Mouse (Mus musculus) Patski (cell line): Measurements from ENCODE around the gene Ank2. TPM values are rescaled to one million over a fixed set of nuclear protein-coding genes. Genes with fewer than 3 reads are reported as not detected.
A peak's percentile ranks its signal among the peaks of the same experiment; 100 is the strongest.

Source experiments
- ATAC-seq: fragments of 100-300 bp; one replicate; pipeline ENCODE4 v1.8.0; 2021
- CTCF ChIA-PET: fragments of 350-600 bp; sonication (Branson Sonifier 250); formaldehyde crosslinking; loops from one replicate; lab custom pipeline; 2022; ENCODE audit warnings: inconsistent platforms; lab: Charles Lee
- POLR2A ChIA-PET: fragments of 350-600 bp; sonication (Branson Sonifier 250); formaldehyde crosslinking; loops from one replicate; lab custom pipeline; 2022; ENCODE audit warnings: antibody characterized with exemption, inconsistent platforms; lab: Charles Lee
- DNase-seq: peaks from one replicate; pipeline ENCODE4 v3.0.0-alpha.2; 2011; ENCODE audit warnings: low read depth, low spot score
- H3K27me3 ChIP-seq: fragments of 371-371 bp; one replicate; pipeline ENCODE4 v1.5.1; 2021
- CTCF ChIP-seq: fragments of 100-300 bp; IDR thresholded peaks from one replicate; pipeline ENCODE4 v1.5.1; 2021
- in situ Hi-C: fragments of 300-500 bp; cut with MboI; formaldehyde crosslinking; loops from 3 replicates; pipeline ENCODE4 v1.11.1; 2018; ENCODE audit warnings: low pct_unique_long_range_greater_than_20kb, mixed read lengths
- polyA plus RNA-seq: library from polyadenylated mRNA; unstranded; gene quantifications from one replicate; pipeline ENCODE4 v1.2.3, GENCODE M21; 2021

Ank2 gene
- polyA plus RNA-seq, 1 experiment from 2014 or later = 47.7 TPM

- CTCF ChIA-PET = interaction anchor here (1.1 to 2.3 kb wide), 2 partner anchors 22 to 36 kb away, joined by 3 to 7 read pairs; no protein-coding TSS in a partner anchor
- in situ Hi-C loops = no loop called here
- POLR2A ChIA-PET = no interaction called here
- no peak for TF ChIP-seq CTCF
- ATAC-seq = no peak
- DNase-seq = no peak
- no peaks in the 10 kb centered on the region for H3K27me3 ChIP-seq
Observed at GRCm38 (mm10) chr3:127205883-127206434, 293.2 kb downstream of the Ank2 start.

DNA sequence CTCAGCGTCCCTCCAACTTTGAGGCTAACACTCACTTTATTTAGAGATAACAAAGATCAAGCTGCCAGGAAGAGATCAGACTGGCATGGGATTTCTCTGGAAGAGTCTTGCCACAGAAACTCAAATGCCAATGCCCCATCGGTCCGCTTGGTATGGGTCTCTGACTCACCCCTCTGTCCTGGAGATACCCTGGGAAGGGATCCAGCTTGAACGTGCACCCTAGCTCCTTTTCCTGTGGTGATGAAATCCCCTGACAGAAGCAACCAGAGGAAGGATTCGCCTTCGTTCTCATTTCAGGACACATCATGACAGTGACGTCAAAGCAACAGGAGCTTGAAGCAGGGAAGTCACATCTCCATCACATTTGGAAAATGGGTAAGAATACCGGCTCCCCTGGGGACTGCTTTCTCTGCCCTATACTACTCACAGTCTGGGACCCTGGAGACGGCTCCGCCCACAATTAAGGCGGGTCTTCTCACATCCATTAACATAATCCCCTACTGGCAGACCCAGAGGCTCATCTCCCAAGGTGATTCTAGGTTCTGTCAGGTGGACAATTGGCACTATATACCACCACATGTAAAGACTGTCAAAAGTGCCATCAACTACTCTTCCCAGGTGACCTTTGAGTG, 296.6 kb downstream of the Ank2 start:
- in situ Hi-C loops = no loop called here
- CTCF ChIA-PET = interaction anchor here (1.1 kb wide), 1 partner anchor 9 kb away, joined by 4 read pairs; no protein-coding TSS in a partner anchor
- no peaks in the 10 kb centered on the region for H3K27me3 ChIP-seq
- POLR2A ChIA-PET = no interaction called here
- ATAC-seq (peak; percentile 59), DNase-seq (no peak)
- no peak for TF ChIP-seq CTCF

DNA sequence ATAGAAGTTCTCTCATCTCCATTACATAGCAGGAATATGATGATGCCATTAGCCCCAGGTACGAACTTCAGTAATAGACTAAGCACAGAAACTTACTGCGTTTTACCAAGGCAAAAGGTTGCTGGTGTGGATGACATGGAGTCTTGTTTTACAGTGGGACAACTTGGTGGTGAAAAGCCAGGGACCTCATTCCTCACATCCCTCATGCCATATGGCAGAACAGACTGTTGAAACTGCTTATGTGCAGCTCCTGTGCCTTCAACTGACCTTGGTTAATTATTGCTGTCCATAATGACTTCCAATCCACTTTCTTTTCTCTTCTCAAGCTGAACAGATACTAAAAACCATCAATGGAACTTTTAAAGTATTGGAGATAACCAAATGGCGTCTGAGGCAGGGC, 298.4 kb downstream of the Ank2 start:
- no peak for ATAC-seq
- in situ Hi-C loops = no loop called here

GRCm38 (mm10) chr3:127199112-127199665, 300.0 kb downstream of the Ank2 start:
- TF ChIP-seq CTCF = no peak
- no peaks in the 10 kb centered on the region for H3K27me3 ChIP-seq
- in situ Hi-C loops = no loop called here
- no peak for DNase-seq
- ATAC-seq = no peak
- CTCF ChIA-PET = interaction anchor here (1.3 to 1.4 kb wide), 2 partner anchors 15 to 26 kb away, joined by 3 read pairs; no protein-coding TSS in a partner anchor
- POLR2A ChIA-PET = no interaction called here

More for the DNA sequence above, 298.4 kb downstream of the Ank2 start:
- H3K27me3 ChIP-seq = no peaks in the 10 kb centered on the region
- ChIA-PET CTCF (interaction anchor here (1.3 kb wide), 1 partner anchor 17 kb away, joined by 4 read pairs; no protein-coding TSS in a partner anchor), POLR2A (no interaction called here)
- DNase-seq = no peak
- no peak for TF ChIP-seq CTCF

- CTCF ChIA-PET = interaction anchor here (1.3 kb wide), 1 partner anchor 26 kb away, joined by 3 read pairs; no protein-coding TSS in a partner anchor
Observed at GRCm38 (mm10) chr3:127198656-127199055, 300.5 kb downstream of the Ank2 start.

GRCm38 (mm10) chr3:127188789-127189128, 310.4 kb downstream of the Ank2 start:
- in situ Hi-C loops = loop anchor here (5.0 kb wide), 2 partner anchors 124 to 354 kb away; no protein-coding TSS in a partner anchor
- POLR2A ChIA-PET = no interaction called here
- ATAC-seq (no peak), DNase-seq (no peak)
- H3K27me3 ChIP-seq = no peaks in the 10 kb centered on the region
- CTCF ChIA-PET = interaction anchor here (1.4 kb wide), 1 partner anchor 48 kb away, joined by 3 read pairs; no protein-coding TSS in a partner anchor
- TF ChIP-seq CTCF = no peak

More at GRCm38 (mm10) chr3:127198656-127199055, 300.5 kb downstream of the Ank2 start:
- DNase-seq = no peak
- in situ Hi-C loops = no loop called here
- no peak for ATAC-seq
- H3K27me3 ChIP-seq = no peaks in the 10 kb centered on the region
- no peak for TF ChIP-seq CTCF
- POLR2A ChIA-PET = no interaction called here

GRCm38 (mm10) chr3:127188086-127188788, 310.9 kb downstream of the Ank2 start:
- TF ChIP-seq CTCF = no peak
- ATAC-seq (no peak), DNase-seq (no peak)
- ChIA-PET CTCF (interaction anchor here (1.4 kb wide), 1 partner anchor 49 kb away, joined by 3 read pairs; no protein-coding TSS in a partner anchor), POLR2A (no interaction called here)
- no peaks in the 10 kb centered on the region for H3K27me3 ChIP-seq
- in situ Hi-C loops = loop anchor here (5.0 kb wide), 2 partner anchors 124 to 354 kb away; no protein-coding TSS in a partner anchor

DNA sequence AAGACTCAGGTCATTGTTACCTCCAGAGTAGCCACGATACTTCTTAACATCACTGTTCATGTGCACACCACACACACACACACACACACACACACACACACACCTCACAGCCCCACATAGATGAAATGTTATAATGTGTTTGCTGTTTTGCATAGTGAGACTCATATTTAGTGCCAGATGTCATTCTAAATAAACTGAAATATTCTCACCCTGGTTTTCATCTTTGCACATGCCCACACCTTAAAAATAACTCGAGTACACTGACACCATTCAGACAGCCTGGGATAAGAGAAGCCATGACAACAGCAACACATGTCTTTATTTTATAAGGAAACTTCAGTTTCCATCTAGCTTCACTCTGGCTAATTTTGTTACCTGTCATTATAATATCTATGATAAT, 312.1 kb downstream of the Ank2 start:
- CTCF ChIA-PET = no interaction called here

DNA sequence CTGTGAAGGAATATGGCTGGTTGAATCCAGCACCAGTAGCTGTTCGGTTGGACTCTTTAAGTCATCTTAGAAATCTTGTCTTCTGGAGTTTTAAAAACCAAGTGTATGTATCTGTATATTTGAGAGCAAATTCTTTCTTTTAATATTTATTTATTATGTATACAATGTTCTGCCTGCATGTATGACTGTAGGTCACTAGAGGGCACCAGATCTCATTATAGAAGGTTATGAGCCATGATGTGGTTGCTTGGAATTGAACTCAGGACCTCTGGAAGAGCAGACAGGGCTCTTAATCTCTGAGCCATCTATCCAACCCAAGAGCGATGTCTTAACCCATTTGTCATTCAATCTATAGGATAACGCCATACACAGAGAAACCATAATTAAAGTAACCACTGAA, 312.9 kb downstream of the Ank2 start:
- no peaks in the 10 kb centered on the region for H3K27me3 ChIP-seq
- ChIA-PET POLR2A (no interaction called here), CTCF (no interaction called here)
- in situ Hi-C loops = loop anchor here (5.0 kb wide), 2 partner anchors 126 to 356 kb away; no protein-coding TSS in a partner anchor
- no peak for DNase-seq
- no peak for ATAC-seq
- peak; percentile 62 for TF ChIP-seq CTCF

More for the DNA sequence above, 312.1 kb downstream of the Ank2 start:
- DNase-seq (no peak), ATAC-seq (no peak)
- TF ChIP-seq CTCF = no peak
- in situ Hi-C loops = loop anchor here (5.0 kb wide), 2 partner anchors 125 to 355 kb away; no protein-coding TSS in a partner anchor
- no peaks in the 10 kb centered on the region for H3K27me3 ChIP-seq
- POLR2A ChIA-PET = no interaction called here
